Mouse (Mus musculus): ENCODE data around the gene Gdpd3. TPM values are rescaled to one million over a fixed set of nuclear protein-coding genes. Genes with fewer than 3 reads are reported as not detected.

Gene Gdpd3
- 0.38 TPM for polyA plus RNA-seq (2014; fragmentation: Illumina TruSeq; extraction: RNeasy Lipid Tissue Mini Kit (QIAGEN cat#74804); ENCODE audit: low read depth, low replicate concordance)

GRCm38 (mm10) chr7:126766201-126766600 lies at the start of gene Gdpd3:
Gene Gdpd3 (plus strand): TSS chr7:126766334.

DNA sequence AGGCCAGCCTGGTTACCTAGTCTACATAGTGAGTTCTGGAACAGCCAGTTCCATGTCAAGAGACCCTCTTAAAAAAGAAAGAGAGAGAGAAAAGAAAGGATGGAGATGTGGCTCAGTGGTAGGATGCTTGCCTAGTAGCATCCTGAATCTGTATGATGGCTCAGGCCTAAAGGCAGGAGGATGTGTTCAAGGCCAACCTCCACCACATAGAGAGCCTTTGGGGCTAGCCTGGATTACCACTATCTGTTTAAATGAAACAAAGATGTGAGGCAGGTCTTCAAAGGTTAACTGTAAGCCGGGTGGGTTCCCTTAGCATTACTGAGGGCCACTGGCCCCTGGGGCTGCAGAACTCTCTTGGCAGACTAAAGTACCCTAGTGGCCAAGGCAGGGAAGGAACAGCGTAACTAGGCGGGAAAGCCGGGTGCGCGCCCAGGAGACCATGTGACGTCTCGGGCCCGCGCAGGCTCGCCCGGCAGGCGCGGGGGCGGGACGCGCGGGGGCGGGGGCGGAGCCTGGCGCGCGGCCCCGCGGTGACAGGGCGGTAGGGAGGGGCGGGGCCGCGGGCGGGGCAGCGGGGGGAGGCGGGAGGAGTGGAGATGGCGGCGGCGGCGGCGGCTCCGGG lies 7.0 kb upstream of the Gdpd3 start, which contains the start of gene Mapk3:
Gene Mapk3, plus strand, starts transcription at position 552 of the 622 bp plus-strand sequence.

GRCm38 (mm10) chr7:126776598-126777057 lies 10.5 kb downstream of the Gdpd3 start, which contains the start of gene Ypel3:
Gene Ypel3 (plus strand): TSS chr7:126776955.

GRCm38 (mm10) chr7:126780971-126781635 lies 15.0 kb downstream of the Gdpd3 start, which contains the start of gene Tbx6:
Gene Tbx6 (plus strand): TSS chr7:126781483.

DNA sequence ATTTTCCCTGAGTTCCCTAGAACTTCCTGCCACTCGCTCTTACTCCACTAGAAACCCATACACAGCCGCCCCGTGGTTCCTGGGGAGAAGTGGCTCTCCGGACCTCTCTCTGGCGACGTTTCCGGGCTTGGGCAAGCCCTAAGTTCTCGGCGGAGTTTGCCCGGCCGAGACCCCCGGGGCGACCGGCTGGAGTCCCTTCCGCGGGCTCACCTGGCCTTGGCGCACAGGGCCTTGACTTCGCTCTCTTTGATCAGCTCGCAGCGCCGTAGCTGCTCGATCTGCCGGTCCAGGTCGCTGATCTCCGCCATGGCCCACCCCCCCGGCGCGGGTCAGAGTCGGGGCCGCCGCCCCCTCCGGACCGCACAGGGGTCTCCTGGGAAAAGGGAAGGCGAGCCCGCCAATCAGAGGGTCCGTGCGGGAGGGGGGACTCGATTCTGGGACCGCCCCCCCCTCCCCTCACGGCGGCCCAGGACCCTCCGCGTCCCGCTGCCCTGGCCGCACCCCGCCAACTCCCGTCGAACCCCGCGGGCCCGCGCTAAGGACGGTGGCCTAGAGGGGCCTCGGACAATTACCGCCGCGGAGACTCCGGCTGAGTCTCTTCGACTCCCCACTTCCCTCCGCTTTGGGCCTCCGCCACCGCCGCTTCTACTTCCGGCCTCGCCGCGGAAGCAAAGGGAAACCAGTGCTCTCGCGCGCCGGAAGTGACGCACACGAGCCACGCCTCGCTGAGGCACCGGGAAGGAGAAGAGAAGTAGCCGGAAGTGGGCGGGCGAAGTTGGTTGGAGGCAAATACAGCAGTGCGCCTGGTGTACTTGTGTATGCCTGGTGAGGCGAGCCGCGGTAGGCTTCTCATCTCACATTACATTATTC lies 26.0 kb downstream of the Gdpd3 start, which contains the start of gene Ppp4c:
Gene Ppp4c, minus strand, starts transcription at position 646 of the 870 bp plus-strand sequence.

GRCm38 (mm10) chr7:126797411-126798126 lies 31.4 kb downstream of the Gdpd3 start, which contains the start of gene Fam57b:
Gene Fam57b (plus strand): TSS chr7:126797668.

Other genes with a start within 250 kb of the Gdpd3 start
- 352 TPM for gene Eif3c, start 199.9 kb upstream of the Gdpd3 start, polyA plus RNA-seq (2014; fragmentation: Illumina TruSeq; extraction: RNeasy Lipid Tissue Mini Kit (QIAGEN cat#74804); ENCODE audit: low read depth, low replicate concordance)
- gene Apobr, start 181.4 kb upstream of the Gdpd3 start, polyA plus RNA-seq (2014; fragmentation: Illumina TruSeq; extraction: RNeasy Lipid Tissue Mini Kit (QIAGEN cat#74804); ENCODE audit: low read depth, low replicate concordance) = not detected
- 1.8 TPM for gene Cln3, start 180.5 kb upstream of the Gdpd3 start, polyA plus RNA-seq (2014; fragmentation: Illumina TruSeq; extraction: RNeasy Lipid Tissue Mini Kit (QIAGEN cat#74804); ENCODE audit: low read depth, low replicate concordance)
- not detected for gene Il27, start 171.4 kb upstream of the Gdpd3 start, polyA plus RNA-seq (2014; fragmentation: Illumina TruSeq; extraction: RNeasy Lipid Tissue Mini Kit (QIAGEN cat#74804); ENCODE audit: low read depth, low replicate concordance)
- gene Nupr1, start 135.5 kb upstream of the Gdpd3 start, polyA plus RNA-seq (2014; fragmentation: Illumina TruSeq; extraction: RNeasy Lipid Tissue Mini Kit (QIAGEN cat#74804); ENCODE audit: low read depth, low replicate concordance) = 0.38 TPM
- gene Sgf29, start 117.0 kb upstream of the Gdpd3 start, polyA plus RNA-seq (2014; fragmentation: Illumina TruSeq; extraction: RNeasy Lipid Tissue Mini Kit (QIAGEN cat#74804); ENCODE audit: low read depth, low replicate concordance) = 38.3 TPM
- 17.4 TPM for gene Sult1a1, start 89.9 kb upstream of the Gdpd3 start, polyA plus RNA-seq (2014; fragmentation: Illumina TruSeq; extraction: RNeasy Lipid Tissue Mini Kit (QIAGEN cat#74804); ENCODE audit: low read depth, low replicate concordance)
- gene Bola2, start 70.9 kb upstream of the Gdpd3 start, polyA plus RNA-seq (2014; fragmentation: Illumina TruSeq; extraction: RNeasy Lipid Tissue Mini Kit (QIAGEN cat#74804); ENCODE audit: low read depth, low replicate concordance) = 0.11 TPM
- 0.78 TPM for gene Slx1b, start 70.5 kb upstream of the Gdpd3 start, polyA plus RNA-seq (2014; fragmentation: Illumina TruSeq; extraction: RNeasy Lipid Tissue Mini Kit (QIAGEN cat#74804); ENCODE audit: low read depth, low replicate concordance)
- gene Coro1a, start 58.5 kb upstream of the Gdpd3 start, polyA plus RNA-seq (2014; fragmentation: Illumina TruSeq; extraction: RNeasy Lipid Tissue Mini Kit (QIAGEN cat#74804); ENCODE audit: low read depth, low replicate concordance) = not detected
- gene Mapk3, start 6.7 kb upstream of the Gdpd3 start, polyA plus RNA-seq (2014; fragmentation: Illumina TruSeq; extraction: RNeasy Lipid Tissue Mini Kit (QIAGEN cat#74804); ENCODE audit: low read depth, low replicate concordance) = 33.6 TPM
- gene Ypel3, start 10.6 kb downstream of the Gdpd3 start, polyA plus RNA-seq (2014; fragmentation: Illumina TruSeq; extraction: RNeasy Lipid Tissue Mini Kit (QIAGEN cat#74804); ENCODE audit: low read depth, low replicate concordance) = 5.6 TPM
- not detected for gene Tbx6, start 15.1 kb downstream of the Gdpd3 start, polyA plus RNA-seq (2014; fragmentation: Illumina TruSeq; extraction: RNeasy Lipid Tissue Mini Kit (QIAGEN cat#74804); ENCODE audit: low read depth, low replicate concordance)
- gene Ppp4c, start 26.2 kb downstream of the Gdpd3 start, polyA plus RNA-seq (2014; fragmentation: Illumina TruSeq; extraction: RNeasy Lipid Tissue Mini Kit (QIAGEN cat#74804); ENCODE audit: low read depth, low replicate concordance) = 58.9 TPM
- gene Fam57b, start 31.3 kb downstream of the Gdpd3 start, polyA plus RNA-seq (2014; fragmentation: Illumina TruSeq; extraction: RNeasy Lipid Tissue Mini Kit (QIAGEN cat#74804); ENCODE audit: low read depth, low replicate concordance) = 2.7 TPM
- gene 4930451I11Rik, start 65.3 kb downstream of the Gdpd3 start, polyA plus RNA-seq (2014; fragmentation: Illumina TruSeq; extraction: RNeasy Lipid Tissue Mini Kit (QIAGEN cat#74804); ENCODE audit: low read depth, low replicate concordance) = 39.4 TPM
- gene Doc2a, start 81.1 kb downstream of the Gdpd3 start, polyA plus RNA-seq (2014; fragmentation: Illumina TruSeq; extraction: RNeasy Lipid Tissue Mini Kit (QIAGEN cat#74804); ENCODE audit: low read depth, low replicate concordance) = 0.42 TPM
- 101 TPM for gene Hirip3, start 95.6 kb downstream of the Gdpd3 start, polyA plus RNA-seq (2014; fragmentation: Illumina TruSeq; extraction: RNeasy Lipid Tissue Mini Kit (QIAGEN cat#74804); ENCODE audit: low read depth, low replicate concordance)
- 26.9 TPM for gene Ino80e, start 96.0 kb downstream of the Gdpd3 start, polyA plus RNA-seq (2014; fragmentation: Illumina TruSeq; extraction: RNeasy Lipid Tissue Mini Kit (QIAGEN cat#74804); ENCODE audit: low read depth, low replicate concordance)
- gene Taok2, start 118.4 kb downstream of the Gdpd3 start, polyA plus RNA-seq (2014; fragmentation: Illumina TruSeq; extraction: RNeasy Lipid Tissue Mini Kit (QIAGEN cat#74804); ENCODE audit: low read depth, low replicate concordance) = 7.7 TPM
- 5.4 TPM for gene Tmem219, start 156.6 kb downstream of the Gdpd3 start, polyA plus RNA-seq (2014; fragmentation: Illumina TruSeq; extraction: RNeasy Lipid Tissue Mini Kit (QIAGEN cat#74804); ENCODE audit: low read depth, low replicate concordance)
- gene Kctd13, start 162.5 kb downstream of the Gdpd3 start, polyA plus RNA-seq (2014; fragmentation: Illumina TruSeq; extraction: RNeasy Lipid Tissue Mini Kit (QIAGEN cat#74804); ENCODE audit: low read depth, low replicate concordance) = 9.1 TPM
- gene Asphd1, start 183.2 kb downstream of the Gdpd3 start, polyA plus RNA-seq (2014; fragmentation: Illumina TruSeq; extraction: RNeasy Lipid Tissue Mini Kit (QIAGEN cat#74804); ENCODE audit: low read depth, low replicate concordance) = not detected
- gene Sez6l2, start 184.2 kb downstream of the Gdpd3 start, polyA plus RNA-seq (2014; fragmentation: Illumina TruSeq; extraction: RNeasy Lipid Tissue Mini Kit (QIAGEN cat#74804); ENCODE audit: low read depth, low replicate concordance) = 3.2 TPM
- gene Cdipt, start 209.6 kb downstream of the Gdpd3 start, polyA plus RNA-seq (2014; fragmentation: Illumina TruSeq; extraction: RNeasy Lipid Tissue Mini Kit (QIAGEN cat#74804); ENCODE audit: low read depth, low replicate concordance) = 7.6 TPM
- 527 TPM for gene Cdiptos, start 209.8 kb downstream of the Gdpd3 start, polyA plus RNA-seq (2014; fragmentation: Illumina TruSeq; extraction: RNeasy Lipid Tissue Mini Kit (QIAGEN cat#74804); ENCODE audit: low read depth, low replicate concordance)
- gene Mvp, start 248.3 kb downstream of the Gdpd3 start, polyA plus RNA-seq (2014; fragmentation: Illumina TruSeq; extraction: RNeasy Lipid Tissue Mini Kit (QIAGEN cat#74804); ENCODE audit: low read depth, low replicate concordance) = 0.11 TPM